Mouse (Mus musculus): ENCODE data around the gene Pitpnc1.

The Pitpnc1 gene

DNA sequence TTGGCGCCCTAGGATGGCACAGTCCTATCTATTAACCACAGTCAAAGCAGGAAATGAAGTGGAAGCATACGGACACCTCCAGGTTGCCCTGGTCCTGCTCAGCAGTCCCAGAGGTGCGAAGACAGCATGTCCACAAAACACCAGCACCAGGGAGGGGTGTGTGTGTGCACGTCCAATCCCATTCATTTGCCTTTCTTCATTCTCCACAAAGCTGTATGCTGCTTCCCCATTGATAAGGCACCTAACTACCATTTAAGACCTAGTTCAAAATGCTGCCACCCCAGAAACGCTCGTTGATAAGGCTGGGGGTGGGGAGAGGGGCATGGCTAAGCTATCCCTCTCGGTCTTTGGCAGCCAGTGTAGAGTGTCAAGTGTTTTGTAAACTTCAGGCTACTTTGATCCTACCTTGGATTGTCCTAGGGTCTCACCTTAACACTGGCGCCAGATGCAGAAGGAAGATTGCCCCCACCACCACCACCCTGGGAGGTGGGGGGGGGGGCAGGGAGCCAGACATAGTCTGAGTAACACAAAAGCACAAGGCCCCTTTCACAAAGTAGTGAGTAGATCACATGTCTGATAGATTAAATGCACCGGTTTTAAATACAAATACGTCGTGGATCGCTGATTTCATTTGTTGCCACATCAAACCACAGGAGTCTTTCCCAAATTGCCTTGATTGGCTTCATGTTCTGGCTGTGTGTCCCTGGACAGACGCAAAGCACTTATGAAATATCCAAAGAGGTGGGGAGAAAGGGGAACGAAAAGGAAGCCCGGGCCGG is 2.1 kb downstream of the Pitpnc1 start:
- DNase-seq (ENCODE audit: low spot score in 2 of 2): no peak

DNA sequence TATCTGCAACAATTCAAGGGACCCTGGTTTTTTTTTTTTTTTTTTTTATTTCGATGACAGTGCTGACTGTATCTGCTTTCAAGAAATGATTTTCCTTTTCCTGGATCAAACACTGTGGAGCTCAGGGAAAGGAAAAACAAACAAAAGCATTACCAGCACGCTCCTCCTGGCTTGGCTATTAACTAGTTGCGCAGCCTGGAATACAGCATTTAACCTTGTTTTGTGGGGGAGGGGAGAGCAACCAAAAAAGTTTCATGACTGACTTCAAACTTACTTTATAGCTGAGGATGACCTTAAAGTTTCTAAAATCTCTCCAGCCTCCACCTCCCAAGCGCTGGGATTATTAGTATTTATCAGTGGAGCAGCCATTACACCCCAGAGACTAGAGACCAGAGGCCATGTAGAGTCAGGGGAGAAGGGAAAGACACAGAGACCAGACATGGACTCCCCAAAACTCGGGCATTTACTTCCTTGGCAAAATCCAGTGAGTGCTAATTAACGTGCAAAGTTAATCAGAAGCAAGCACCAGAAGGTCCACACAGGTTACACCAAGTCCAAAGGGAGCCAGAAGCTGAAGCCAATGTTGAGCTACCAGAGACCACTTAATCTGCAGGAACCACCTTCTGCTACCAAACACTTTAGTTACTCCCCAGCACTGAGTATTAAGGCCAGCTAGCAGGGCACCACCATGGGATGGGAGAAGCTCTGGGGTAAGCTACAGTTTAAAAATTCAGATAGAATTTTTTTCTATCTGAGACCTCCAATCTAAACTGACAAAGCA is 3.7 kb downstream of the Pitpnc1 start:
- DNase-seq (ENCODE audit: low spot score in 2 of 2): no peak

DNA sequence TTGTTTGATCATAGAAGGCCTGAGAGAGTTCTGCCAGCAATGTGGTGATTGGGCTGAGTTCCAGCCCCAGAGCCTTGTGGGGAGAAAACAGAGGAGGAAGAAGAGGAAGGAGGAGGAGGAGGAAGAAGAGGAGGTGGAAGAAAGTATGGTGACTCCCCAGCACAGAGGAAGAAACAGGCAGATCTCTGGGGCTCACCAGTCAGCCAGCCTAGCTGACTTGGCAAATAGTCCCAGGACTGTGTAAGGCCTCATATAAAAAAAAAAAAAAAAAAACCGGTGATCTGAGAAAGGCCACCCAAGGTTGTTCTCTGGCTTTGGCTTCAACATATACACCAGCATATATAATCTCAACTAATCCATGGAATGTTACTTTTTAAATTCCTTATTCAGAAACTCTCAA is 4.5 kb downstream of the Pitpnc1 start:
- no peak for DNase-seq (ENCODE audit: low spot score in 2 of 2)

DNA sequence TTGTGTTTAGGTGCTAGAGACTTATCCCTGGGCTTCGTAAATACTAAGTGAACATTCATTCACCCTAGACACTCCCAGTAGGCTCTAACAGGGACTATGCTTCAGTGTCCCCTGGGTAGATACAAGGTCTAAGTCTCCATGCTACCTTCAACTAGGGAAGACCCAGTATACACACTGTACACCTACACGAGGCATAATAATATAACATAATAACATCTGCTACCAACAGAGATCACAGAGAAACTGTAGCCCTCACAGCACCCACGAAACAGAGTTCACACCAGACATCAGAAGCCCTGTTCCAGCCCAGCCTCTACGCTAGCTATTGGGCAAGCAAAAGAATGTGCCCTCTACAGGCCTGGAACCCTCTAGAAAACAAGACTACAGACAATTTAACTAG is 5.5 kb downstream of the Pitpnc1 start:
- no peak for DNase-seq (ENCODE audit: low spot score in 2 of 2)

DNA sequence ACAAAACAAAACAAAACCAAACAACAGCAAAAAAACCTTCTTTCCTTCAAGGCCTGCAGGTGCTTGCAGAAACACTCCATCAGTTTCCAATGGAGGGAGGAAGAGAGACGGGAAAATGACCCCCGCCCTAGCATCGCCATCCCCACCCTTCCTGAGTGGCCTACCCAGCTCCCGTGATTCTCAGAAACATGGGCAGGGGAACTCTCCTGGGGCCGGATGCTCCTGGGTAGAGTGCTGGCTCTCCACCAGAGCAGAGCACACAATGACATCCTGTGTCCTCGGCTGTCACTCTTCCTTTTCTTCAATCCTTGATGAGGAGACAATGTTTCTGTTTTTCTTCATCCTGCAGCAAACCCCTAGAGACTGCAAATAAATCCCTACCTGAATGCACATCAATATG is 6.4 kb downstream of the Pitpnc1 start:
- DNase-seq (ENCODE audit: low spot score in 2 of 2): no peak

DNA sequence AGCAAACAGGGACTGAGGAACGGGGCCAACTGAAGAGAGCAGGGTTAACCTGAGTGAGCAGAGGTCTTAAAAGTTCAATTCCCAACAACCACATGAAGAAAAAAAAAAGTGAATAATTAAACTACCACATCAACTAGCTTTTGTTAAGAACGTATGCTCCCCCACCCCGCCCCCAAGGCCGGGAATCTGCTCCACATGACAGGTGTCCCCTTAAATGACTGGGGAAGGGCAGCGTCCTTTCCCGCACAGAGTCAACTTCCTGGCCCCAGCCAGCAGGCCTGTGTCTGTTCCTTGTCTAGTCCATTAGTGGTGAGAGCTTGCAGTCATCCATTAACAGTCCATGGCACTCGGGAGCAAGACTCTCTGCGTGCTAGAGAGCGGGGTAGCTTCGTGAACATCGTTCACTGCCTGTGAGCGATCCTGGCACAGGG is 7.2 kb downstream of the Pitpnc1 start:
- DNase-seq (ENCODE audit: low spot score in 2 of 2): no peak

DNA sequence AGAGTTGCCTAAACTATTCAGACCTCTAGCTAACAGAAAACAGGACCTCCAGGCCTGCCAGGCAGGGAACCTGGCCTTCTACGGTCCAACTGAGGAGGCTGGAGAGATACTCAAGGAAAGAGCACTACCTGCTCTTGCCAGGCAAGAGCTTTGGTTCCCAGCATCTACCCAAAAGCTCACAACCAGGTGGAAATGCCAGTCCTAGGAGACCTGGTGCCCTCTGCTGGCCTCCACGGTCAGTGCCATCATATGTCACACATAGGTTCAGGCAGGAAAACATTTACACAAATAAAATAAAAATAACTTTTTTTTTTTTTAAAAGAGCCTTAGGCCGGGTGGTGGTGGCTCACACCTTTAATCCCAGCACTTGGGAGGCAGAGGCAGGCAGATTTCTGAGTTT is 8.0 kb downstream of the Pitpnc1 start:
- DNase-seq (ENCODE audit: low spot score in 2 of 2): no peak

DNA sequence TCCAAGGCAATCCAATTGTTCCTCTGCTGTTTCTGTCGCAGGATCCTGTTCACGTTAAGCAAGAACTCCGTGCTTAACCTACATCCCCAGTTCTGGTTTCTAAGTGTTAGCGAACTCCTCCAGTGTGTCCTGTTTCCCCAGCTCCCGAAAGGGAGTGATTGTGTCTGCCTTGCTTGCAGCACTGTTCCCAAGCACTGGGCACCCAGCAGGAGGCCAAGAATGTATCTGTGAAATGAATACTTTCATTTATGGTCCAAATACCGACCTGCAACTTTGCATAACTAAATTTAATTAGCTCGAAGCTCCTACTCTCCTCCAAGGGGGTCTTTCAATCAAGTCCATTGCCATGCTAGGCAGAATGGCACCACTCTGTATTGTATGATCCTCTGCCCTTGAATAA is 10.7 kb downstream of the Pitpnc1 start:
- no peak for DNase-seq (ENCODE audit: low spot score in 2 of 2)

DNA sequence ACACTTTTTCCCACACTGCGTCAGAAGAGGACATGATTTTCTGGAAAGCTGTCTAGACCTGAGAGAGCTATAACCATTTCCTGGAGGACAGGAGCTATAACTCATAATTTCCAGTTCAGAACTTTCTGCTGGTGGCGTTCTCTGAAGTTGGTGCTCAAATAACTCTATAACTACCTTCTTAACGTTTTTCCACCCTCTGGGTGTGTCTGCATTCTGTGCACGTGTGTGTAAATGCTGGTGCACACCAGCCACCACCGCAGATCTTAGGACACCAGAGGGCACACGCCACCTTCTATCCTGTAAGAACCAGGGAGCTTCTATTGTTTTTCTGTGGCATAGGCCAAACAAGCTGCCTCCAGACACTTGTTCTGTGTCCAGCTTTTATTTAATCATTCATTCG is 11.5 kb downstream of the Pitpnc1 start:
- no peak for DNase-seq (ENCODE audit: low spot score in 2 of 2)

DNA sequence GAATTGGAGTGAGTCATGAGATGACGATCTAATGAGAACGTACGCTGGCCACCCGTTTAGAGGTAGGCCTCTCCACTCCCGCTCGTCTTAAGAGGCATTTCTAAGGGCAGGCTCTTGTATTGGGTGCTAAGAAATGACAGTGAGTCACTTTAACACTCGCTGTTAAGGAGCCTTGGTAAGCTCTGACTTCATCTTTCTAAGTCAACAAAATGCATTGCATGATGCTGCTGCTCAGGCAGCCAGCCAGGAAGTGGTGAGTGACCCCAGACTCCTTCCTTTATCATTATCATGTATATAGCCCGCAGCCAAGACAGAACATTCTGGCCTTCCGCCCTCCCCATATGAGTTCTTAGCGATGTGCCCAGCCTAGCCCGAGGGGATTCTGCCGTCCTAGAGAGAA is 12.2 kb downstream of the Pitpnc1 start:
- DNase-seq (ENCODE audit: low spot score in 2 of 2): no peak

DNA sequence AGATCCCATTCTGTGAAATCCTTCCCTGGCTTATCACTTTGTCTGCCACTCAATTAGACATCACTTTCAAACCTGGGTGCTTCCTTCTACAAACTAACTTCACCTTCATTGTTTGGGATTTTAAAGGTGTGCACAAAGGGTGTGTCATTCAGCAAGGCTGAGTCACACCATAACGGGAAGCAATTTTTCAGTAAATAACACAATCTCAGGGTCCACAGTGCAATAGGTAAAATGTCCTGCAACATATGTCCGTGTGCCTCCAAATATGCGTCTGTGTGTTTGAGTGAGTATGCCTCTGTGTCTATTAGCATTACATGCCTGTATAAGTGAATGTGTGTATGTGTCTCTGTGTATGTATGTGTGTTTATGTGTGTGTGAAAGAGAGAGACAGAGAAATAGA is 13.2 kb downstream of the Pitpnc1 start:
- no peak for DNase-seq (ENCODE audit: low spot score in 2 of 2)

DNA sequence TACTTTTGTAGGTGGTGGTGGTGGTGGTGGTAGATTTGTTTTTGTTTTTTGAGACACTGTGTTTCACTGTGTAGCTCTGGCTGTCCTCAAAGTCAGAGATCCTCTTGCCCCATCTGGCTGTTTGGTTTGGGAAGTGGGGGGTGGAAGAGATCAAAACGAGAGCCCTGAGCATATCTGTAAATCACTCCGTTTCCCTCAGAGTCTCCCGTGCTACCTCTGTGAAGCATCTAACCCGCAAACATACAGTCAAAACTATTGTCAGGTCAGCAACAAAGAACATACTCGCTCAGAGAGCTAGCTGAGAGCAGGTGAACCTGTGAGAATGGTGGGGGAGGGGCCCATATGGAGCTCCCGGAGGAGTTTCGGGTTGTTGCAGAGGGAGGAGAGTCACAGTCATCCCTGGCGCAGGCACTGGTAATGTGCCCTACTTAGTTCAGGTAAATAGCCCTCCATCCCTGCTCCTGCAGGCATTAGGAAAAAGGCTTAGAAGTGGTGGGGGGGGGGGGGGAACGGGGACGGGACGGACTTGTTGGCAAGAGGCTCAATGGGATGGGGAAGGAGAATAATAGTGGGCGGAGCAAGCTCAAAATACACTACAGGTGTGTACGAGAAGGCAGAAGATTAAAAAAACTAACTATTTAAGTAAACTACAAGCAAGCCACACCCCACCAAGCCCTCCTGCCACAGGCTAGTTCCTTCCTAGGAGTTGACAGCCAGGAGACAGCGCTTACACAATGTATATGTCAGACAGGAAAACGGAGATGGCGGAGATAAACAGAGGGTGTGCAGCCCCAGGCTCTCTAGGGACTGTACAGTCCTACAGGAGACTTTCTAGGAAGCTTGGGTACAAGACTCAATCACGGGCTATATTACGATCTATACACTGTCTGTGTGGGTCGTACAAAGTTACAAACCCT is 15.7 kb downstream of the Pitpnc1 start:
- no peak for DNase-seq (ENCODE audit: low spot score in 2 of 2)

DNA sequence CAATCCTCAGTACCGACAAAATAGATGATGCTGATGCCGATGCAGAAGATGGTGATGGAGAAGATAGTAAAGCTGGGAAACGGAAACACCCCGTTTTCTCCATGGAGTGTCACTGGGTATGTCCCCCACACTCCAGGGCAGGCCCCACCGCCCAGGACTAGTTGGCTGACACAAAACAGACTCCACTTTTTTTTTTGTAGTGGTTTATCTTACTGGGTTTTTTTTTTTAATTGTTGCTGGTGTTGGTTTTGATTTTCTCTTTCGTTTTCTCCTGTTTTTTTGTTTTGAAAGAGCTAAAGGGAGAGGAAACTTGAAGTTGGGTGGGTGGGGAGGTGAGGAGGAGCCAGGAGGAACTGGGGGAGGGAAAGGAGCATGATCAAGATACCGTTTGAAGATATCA is 18.4 kb downstream of the Pitpnc1 start:
- DNase-seq (ENCODE audit: low spot score in 2 of 2): no peak

DNA sequence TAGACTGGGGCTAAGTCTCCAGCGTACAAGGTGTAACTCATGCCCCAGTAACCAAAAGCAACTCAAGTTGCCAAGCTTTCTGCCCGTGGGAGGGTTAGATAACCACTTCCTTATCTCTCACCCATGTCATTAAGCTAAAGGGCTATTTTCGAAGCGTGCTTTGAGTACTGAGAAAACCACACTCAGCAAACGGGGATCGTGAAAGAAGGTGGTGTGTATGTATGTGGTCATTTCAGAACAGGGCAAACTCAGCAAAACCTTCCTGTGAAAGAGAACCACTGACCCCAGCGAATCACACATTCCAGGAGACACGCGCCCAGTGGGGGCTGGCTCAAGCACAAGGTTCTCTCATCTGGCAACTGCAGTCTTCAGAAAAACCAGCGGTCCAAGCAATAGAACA is 19.4 kb downstream of the Pitpnc1 start:
- DNase-seq (ENCODE audit: low spot score in 2 of 2): no peak

DNA sequence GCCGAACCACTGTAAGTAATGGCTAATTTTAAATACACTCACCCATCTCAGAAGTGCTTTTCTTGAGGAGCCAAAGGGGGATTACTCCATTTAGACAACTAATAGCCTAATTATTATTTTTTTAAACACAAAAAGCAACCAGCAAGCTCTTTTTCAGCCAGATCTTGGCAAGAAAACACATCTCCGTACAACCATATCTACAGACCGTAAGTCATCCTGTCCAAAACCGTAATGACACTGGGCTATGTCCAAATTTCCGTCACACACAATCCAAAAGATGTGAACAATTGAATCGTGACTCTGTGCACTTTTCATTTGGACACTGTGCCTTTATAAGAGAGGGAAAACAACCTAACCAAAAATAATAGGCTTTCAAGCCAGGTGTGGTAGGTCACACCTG is 20.4 kb downstream of the Pitpnc1 start:
- no peak for DNase-seq (ENCODE audit: low spot score in 2 of 2)

DNA sequence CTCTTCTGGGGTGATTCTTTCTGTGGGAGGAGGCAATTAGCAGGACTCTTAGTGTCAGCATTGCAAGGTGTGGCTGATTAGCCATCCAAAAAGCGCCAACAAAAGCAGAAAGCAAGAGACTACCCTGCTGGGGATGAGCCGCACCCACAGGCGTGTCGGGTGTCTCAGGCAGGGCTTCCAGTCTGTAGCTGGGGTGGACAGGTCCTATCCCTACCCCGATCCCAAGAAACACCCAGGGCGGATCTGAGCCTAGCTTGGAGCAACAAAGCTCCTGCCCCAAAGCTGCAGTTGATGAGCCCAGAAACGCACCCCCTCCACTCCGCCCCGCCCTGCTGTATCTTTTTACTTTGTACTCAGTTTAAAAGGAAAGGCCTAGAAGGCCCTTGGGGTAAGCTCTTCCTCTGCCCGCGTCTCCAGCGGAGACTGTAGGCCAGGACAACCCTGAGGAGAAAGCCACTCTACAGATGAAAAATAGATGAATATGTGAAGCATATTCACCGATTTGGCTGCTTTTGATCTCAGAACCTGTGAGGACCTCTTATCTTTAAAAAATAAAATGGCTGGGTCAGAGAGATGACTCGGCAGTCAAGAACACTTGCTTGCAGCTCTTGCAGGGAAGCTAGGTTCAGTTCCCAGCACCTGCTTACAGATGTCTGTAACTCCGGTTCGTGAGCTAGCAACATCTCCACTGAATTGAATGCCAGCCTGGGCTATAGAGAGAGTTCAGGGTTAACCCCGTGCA is 21.2 kb downstream of the Pitpnc1 start:
- no peak for DNase-seq (ENCODE audit: low spot score in 2 of 2)

DNA sequence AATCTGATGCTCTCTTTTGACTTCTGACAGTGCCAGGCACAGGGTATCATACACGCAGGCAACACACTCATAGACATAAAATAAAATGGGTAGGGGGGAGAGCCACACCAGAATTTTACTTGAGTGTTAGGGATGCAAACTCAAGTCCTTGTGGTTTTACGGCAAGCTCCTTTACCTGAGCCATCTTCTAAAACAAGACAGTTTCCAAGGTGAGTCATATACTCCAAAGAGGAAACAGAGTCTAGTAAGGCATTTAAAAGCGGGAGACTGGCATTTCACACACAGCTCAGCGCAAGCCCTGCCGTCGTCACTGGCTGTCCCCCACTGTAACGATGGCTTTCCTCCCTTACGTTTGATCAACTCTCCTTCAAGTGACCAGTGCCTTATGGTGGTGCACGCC is 22.6 kb downstream of the Pitpnc1 start:
- no peak for DNase-seq (ENCODE audit: low spot score in 2 of 2)

DNA sequence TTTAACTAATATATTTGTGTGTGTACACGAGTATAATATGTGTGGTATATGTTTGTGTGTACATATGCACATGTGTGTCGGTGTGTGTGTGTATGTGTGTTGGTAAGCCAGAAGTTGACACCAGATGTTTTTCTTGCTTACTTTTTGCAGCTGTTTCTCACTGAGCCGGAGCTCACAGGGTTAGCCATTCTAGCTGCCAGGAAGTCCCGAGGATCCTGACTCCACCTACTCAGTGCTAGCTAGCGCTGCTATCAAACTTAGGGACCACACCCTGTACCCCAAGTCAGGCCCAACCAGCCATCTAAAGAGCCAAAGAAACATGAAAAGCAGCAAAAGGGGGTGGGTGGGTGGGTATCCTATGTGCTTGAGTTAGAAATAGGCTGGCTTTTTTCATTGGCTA is 23.1 kb downstream of the Pitpnc1 start:
- DNase-seq (ENCODE audit: low spot score in 2 of 2): no peak

DNA sequence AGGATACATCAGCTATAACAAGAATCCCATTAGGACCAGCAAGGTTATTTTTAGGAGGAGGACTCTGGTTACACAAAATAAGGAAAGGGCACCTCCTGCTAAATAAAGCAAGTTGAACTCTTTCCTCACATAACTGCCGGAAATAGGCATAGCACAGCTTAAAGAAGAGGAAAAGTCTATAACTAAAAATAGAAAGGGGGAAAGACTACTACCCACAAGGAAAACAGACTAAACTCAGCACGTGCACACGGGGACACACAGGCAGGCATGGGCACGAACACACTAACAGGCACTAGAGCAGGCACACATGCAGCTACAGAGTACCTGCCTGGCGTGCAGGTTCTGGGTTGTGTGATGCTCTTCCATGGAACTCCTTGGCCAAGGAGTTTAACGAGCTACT is 23.8 kb downstream of the Pitpnc1 start:
- no peak for DNase-seq (ENCODE audit: low spot score in 2 of 2)

DNA sequence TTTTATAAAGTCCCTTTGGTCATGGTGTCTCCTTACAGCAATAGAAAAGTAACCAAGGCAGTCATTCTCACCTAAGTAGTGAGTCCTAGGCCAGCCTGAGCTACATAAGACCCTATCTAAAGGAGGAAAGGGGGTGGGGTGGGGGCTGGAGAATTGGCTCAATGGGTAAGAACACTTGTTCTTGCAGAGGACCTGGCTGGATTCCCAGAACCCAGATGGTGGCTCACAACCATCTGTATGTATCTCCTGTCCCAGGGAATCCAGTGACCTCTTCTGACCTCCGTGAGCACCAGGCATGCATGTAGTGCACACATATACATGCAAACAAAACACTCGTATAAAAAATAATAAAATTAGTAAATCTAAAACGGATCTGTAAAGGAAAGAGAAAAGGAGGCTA is 24.8 kb downstream of the Pitpnc1 start:
- peak in 1 of 2 experiments; percentile 81 for DNase-seq (ENCODE audit: low spot score in 2 of 2)
